Mouse (Mus musculus): ENCODE data around the gene Dnajb2. TPM values are rescaled to one million over a fixed set of nuclear protein-coding genes. Genes with fewer than 3 reads are reported as not detected.
"Not testable (repeated sequence)": the region's sequence is repeated elsewhere in the genome, so short reads cannot be mapped to it uniquely, and the experiment has no call there.

The Dnajb2 gene
- total RNA-seq, 2 experiments from 2014 or later = 66.4 to 74.6 TPM

GRCm38 (mm10) chr1:75216797-75217585 lies 19.2 kb upstream of the Dnajb2 start:
- intact Hi-C loops (cut with DNase I) = no loop called here
- peak; percentile 56 to 75 for DNase-seq

GRCm38 (mm10) chr1:75217893-75218226 lies 18.3 kb upstream of the Dnajb2 start:
- intact Hi-C loops (cut with DNase I) = no loop called here
- DNase-seq = no peak

- intact Hi-C loops (cut with DNase I) = no loop called here
These were observed 17.8 kb upstream of the Dnajb2 start for GRCm38 (mm10) chr1:75218227-75219001.

GRCm38 (mm10) chr1:75219078-75219477 lies 17.1 kb upstream of the Dnajb2 start:
- intact Hi-C loops (cut with DNase I) = no loop called here
- DNase-seq = peak; percentile 84 to 91

More at GRCm38 (mm10) chr1:75218227-75219001, 17.8 kb upstream of the Dnajb2 start:
- peak; percentile 70 to 80 for DNase-seq

GRCm38 (mm10) chr1:75219531-75219930 lies 16.7 kb upstream of the Dnajb2 start, which contains the start of gene Tuba4a:
Tuba4a (minus strand) TSS chr1:75219865.
- DNase-seq = peak in 1 of 2 experiments; percentile 32
- intact Hi-C loops (cut with DNase I) = no loop called here

- no peak for DNase-seq
- intact Hi-C loops (cut with DNase I) = no loop called here
These were observed 14.7 kb upstream of the Dnajb2 start for GRCm38 (mm10) chr1:75221538-75221937.

GRCm38 (mm10) chr1:75222926-75223325 lies 13.3 kb upstream of the Dnajb2 start:
- no peak for DNase-seq
- intact Hi-C loops (cut with DNase I) = no loop called here

GRCm38 (mm10) chr1:75223532-75223931 lies 12.7 kb upstream of the Dnajb2 start:
- intact Hi-C loops (cut with DNase I) = no loop called here
- no peak for DNase-seq

- DNase-seq = no peak
- intact Hi-C loops (cut with DNase I) = no loop called here
These were observed 10.7 kb upstream of the Dnajb2 start for GRCm38 (mm10) chr1:75225473-75225872.

GRCm38 (mm10) chr1:75226138-75226537 lies 10.1 kb upstream of the Dnajb2 start:
- intact Hi-C loops (cut with DNase I) = no loop called here
- no peak for DNase-seq

GRCm38 (mm10) chr1:75227653-75228052 lies 8.6 kb upstream of the Dnajb2 start:
- intact Hi-C loops (cut with DNase I) = no loop called here

GRCm38 (mm10) chr1:75229158-75229557 lies 7.0 kb upstream of the Dnajb2 start:
- intact Hi-C loops (cut with DNase I) = no loop called here

More at GRCm38 (mm10) chr1:75227653-75228052, 8.6 kb upstream of the Dnajb2 start:
- no peak for DNase-seq

GRCm38 (mm10) chr1:75230335-75230994 lies 5.7 kb upstream of the Dnajb2 start:
- no peak for DNase-seq
- intact Hi-C loops (cut with DNase I) = no loop called here

More at GRCm38 (mm10) chr1:75229158-75229557, 7.0 kb upstream of the Dnajb2 start:
- no peak for DNase-seq

- DNase-seq = no peak
- intact Hi-C loops (cut with DNase I) = no loop called here
These were observed 5.0 kb upstream of the Dnajb2 start for GRCm38 (mm10) chr1:75231224-75231623.

GRCm38 (mm10) chr1:75231664-75232152 lies 4.5 kb upstream of the Dnajb2 start, which contains the start of gene A630095N17Rik:
A630095N17Rik (minus strand) TSS chr1:75232102.
- no peak for DNase-seq
- intact Hi-C loops (cut with DNase I) = no loop called here

GRCm38 (mm10) chr1:75232489-75232888 lies 3.7 kb upstream of the Dnajb2 start:
- DNase-seq; intact Hi-C loops (cut with DNase I): not testable (repeated sequence)

GRCm38 (mm10) chr1:75234606-75235005 lies 1.6 kb upstream of the Dnajb2 start:
- intact Hi-C loops (cut with DNase I) = loop anchor here (2.0 kb wide), 1 partner anchor 18 kb away; no protein-coding TSS in a partner anchor
- peak; percentile 63 to 70 for DNase-seq

GRCm38 (mm10) chr1:75239591-75239990 lies 3.4 kb downstream of the Dnajb2 start:
- no peak for DNase-seq
- intact Hi-C loops (cut with DNase I) = no loop called here

GRCm38 (mm10) chr1:75243411-75243810 lies 7.2 kb downstream of the Dnajb2 start:
- intact Hi-C loops (cut with DNase I) = no loop called here
- DNase-seq = no peak

- DNase-seq = no peak
- intact Hi-C loops (cut with DNase I) = no loop called here
These were observed 8.1 kb downstream of the Dnajb2 start for GRCm38 (mm10) chr1:75244175-75244826.

Data from heart, postnatal 14 days (tissue).